Mouse (Mus musculus): ENCODE results near the gene Map2. TPM values are rescaled to one million over a fixed set of nuclear protein-coding genes. Genes with fewer than 3 reads are reported as not detected.

Gene Map2
- polyA plus RNA-seq, 1 experiment from 2014 or later = 355 TPM

DNA sequence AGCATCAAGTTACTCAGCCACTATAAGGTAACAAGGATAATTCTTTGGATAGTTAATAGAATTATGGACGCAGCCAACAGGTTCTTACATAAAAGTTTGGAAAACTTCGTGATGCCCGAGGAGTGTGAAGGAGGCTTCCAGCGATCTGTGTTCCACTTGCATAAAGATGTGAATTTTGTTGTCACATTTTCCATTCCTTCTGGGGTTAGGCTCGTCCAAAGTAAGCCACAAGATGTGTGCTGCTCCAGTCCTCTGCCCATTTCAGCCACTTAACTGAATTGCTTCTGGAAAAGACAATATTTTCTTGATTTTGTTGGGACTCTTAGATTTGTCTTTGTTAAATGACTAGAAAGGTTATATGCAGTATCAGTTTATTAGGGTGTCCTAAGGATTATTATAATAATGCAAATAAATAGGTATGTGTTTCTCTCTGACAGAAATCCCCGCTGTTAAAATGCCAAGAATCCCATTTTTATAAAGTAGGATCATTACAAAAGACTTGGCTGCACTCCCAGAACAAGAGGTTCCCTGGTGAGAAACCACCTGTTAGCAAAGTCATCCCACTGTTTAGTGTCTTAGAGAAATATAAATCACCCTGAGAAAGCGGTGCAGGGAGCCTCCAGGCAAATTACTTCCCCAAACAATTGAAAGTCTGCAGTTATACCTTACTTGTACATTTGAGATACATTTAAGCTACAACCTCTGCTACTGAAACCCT lies 36.2 kb downstream of the Map2 start:
- Histone ChIP-seq H3K9me3 (no peaks in the 10 kb centered on the region), H3K36me3 (no peaks in the 10 kb centered on the region), H3K9ac (no peak overlapping the region), H3K4me3 (no peak overlapping the region), H3K27ac (no peak overlapping the region), H3K27me3 (replicated peaks) (no peaks in the 10 kb centered on the region), H3K4me2 (replicated peaks) (no peak overlapping the region), H3K4me1 (no peaks in the 10 kb centered on the region)
- WGBS = 67% methylated on average over 7 of the region's 7 CpGs
- ATAC-seq (ENCODE audit: low FRiP score, low read depth) = no peak

DNA sequence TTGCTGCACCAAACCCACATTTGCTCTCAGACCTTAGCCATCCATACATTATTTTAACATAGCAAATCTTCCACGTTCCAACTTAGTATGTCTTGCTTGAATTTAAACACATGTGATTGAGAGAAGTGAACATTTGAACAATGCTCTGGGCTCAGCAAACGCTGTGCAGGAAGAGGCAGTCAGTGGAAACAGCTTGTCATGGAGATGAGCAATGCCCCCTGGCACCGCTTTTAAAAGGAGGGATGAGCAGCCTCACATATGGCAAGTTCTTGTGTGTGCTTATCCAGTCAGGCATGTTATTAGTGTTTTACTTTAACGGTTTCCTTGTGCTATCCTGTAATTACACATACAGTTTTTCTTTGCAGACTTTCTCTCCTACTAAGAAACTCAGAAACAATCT lies 46.4 kb downstream of the Map2 start:
- Histone ChIP-seq H3K4me3 (no peak overlapping the region), H3K4me1 (peaks cover 15% of the 10 kb centered on the region), H3K27ac (no peak overlapping the region), H3K27me3 (replicated peaks) (no peaks in the 10 kb centered on the region), H3K4me2 (replicated peaks) (no peak overlapping the region), H3K36me3 (no peaks in the 10 kb centered on the region), H3K9ac (no peak overlapping the region), H3K9me3 (no peaks in the 10 kb centered on the region)
- no peak for ATAC-seq (ENCODE audit: low FRiP score, low read depth)
- WGBS = 57% methylated on average over 4 of the region's 4 CpGs

DNA sequence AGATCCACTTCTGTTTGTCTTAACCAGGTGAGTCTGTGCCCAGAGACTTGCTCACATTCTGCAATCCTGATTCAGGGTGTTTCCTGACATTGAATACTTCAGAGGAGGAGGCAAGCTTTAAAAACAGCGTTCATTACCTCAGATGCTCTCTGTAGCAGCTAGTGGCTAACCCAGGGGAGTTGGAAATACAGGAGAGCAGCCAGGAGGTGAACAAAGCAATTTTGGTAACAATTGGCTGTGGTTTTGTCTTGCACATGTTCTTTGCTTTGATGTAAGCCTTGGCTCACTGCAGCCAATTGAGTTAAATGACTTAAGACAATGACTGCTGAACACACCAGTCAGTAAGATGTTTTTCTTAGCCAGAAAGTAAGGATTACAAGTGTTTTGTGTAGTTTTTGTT lies 48.3 kb downstream of the Map2 start:
- H3K4me1 ChIP-seq = peaks cover 26% of the 10 kb centered on the region
- no peaks in the 10 kb centered on the region for H3K27me3 ChIP-seq (replicated peaks)
- H3K9me3 ChIP-seq = no peaks in the 10 kb centered on the region
- WGBS = 15% methylated on average over 1 of the region's 1 CpGs
- H3K9ac ChIP-seq = no peak overlapping the region
- no peaks in the 10 kb centered on the region for H3K36me3 ChIP-seq
- no peak overlapping the region for H3K4me2 ChIP-seq (replicated peaks)
- H3K4me3 ChIP-seq = no peak overlapping the region
- no peak for ATAC-seq (ENCODE audit: low FRiP score, low read depth)
- H3K27ac ChIP-seq = no peak overlapping the region

DNA sequence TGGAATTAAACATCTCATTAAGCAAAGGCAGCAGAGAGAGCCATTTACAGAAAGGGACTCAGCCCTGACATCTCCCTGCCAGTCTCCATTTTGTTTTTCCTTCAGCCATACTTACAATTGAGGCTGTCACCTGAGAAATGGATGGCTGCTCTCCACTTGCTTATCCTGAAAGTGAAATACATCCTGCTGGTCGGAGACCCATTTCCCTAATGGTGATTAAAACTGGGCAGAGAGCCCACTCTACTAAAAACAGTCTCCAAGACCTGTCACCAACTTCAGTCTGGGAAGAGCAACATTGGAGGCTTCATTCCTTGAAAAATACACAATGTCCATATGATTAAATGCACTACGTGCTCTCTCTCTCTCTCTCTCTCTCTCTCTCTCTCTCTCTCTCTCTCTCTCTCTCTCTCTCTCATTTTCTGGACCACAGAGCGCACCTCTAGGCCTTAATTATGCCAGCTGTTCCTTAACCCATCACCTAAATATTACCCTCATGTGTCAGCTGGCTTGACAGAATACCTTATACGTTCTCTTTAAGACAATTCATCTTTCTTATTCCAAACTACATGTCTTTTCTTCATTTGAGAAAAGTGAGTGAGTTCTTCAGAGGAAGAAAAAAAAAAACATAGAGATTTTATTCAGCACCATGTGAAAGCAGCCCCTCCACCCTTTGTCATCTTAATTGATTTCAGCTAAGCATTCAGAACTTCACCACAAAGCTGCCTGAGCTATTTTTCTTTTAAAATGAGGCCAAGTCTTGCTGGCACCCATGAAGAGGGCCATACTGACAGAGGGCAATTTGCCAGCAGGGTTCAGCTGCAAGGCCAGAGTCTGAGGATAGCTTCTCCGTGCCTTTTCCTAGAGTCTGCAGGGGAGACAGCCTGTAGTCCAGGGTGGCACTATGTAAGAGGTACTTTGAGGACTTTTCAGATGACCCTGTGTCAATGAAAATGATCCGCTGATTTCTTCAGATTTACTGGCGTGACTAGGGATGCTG lies 51.6 kb downstream of the Map2 start:
- peaks cover 22% of the 10 kb centered on the region for H3K4me1 ChIP-seq
- H3K27me3 ChIP-seq (replicated peaks) = no peaks in the 10 kb centered on the region
- H3K9me3 ChIP-seq = no peaks in the 10 kb centered on the region
- peak; percentile 57; the same call in 1 of the 2 replicates for ATAC-seq (ENCODE audit: low FRiP score, low read depth)
- H3K9ac ChIP-seq = no peak overlapping the region
- H3K4me2 ChIP-seq (replicated peaks) = no peak overlapping the region
- no peak overlapping the region for H3K27ac ChIP-seq
- 53% methylated on average over 7 of the region's 7 CpGs for WGBS
- no peaks in the 10 kb centered on the region for H3K36me3 ChIP-seq
- H3K4me3 ChIP-seq = no peak overlapping the region

DNA sequence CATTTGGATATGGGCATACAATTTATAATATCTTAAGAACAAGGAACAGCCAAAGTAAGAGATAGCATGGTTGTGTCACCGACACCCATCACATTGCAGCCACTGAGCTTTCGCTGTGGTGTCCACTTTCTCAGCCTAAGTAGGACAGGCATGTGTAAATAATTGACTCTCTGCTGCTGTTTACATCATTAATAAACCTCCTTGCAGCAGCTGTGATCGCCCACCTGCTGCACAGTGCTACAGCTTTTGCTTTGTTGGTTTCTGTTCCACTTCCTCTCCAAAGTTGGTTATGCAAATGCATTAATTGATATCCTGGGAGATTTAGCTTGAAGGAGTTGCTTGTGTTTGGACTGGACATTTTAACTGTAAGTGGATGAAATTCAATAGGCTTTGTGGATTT lies 53.1 kb downstream of the Map2 start:
- no peak overlapping the region for H3K27ac ChIP-seq
- H3K9ac ChIP-seq = no peak overlapping the region
- no peaks in the 10 kb centered on the region for H3K27me3 ChIP-seq (replicated peaks)
- H3K36me3 ChIP-seq = no peaks in the 10 kb centered on the region
- no peak overlapping the region for H3K4me2 ChIP-seq (replicated peaks)
- no peaks in the 10 kb centered on the region for H3K9me3 ChIP-seq
- H3K4me1 ChIP-seq = peaks cover 22% of the 10 kb centered on the region
- ATAC-seq (ENCODE audit: low FRiP score, low read depth) = no peak
- H3K4me3 ChIP-seq = no peak overlapping the region
- WGBS = 72% methylated on average over 3 of the region's 3 CpGs

DNA sequence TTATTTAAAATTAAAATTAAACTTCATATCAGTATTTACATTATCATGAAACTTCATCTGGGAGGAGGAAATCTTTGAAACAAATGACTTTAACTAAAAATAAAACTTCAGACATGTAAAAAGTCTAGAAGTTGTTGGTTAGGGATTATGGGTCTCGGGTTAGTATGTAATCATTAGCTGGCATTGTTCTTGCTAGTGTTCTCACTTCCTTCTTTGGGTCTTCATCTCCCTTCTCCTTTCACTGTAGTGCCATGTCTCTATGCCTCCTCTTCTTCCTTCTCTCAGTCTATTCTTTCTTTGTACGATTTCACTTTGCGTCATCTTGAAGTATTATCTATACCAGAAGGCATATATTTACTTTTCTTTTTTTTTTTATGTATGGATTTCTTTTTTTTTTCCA lies 55.3 kb downstream of the Map2 start:
- Histone ChIP-seq H3K27ac (no peak overlapping the region), H3K27me3 (replicated peaks) (no peaks in the 10 kb centered on the region), H3K36me3 (no peaks in the 10 kb centered on the region), H3K9me3 (no peaks in the 10 kb centered on the region), H3K4me3 (no peak overlapping the region), H3K4me2 (replicated peaks) (no peak overlapping the region), H3K4me1 (peaks cover 22% of the 10 kb centered on the region), H3K9ac (no peak overlapping the region)
- WGBS = 92% methylated on average over 3 of the region's 3 CpGs
- no peak for ATAC-seq (ENCODE audit: low FRiP score, low read depth)

DNA sequence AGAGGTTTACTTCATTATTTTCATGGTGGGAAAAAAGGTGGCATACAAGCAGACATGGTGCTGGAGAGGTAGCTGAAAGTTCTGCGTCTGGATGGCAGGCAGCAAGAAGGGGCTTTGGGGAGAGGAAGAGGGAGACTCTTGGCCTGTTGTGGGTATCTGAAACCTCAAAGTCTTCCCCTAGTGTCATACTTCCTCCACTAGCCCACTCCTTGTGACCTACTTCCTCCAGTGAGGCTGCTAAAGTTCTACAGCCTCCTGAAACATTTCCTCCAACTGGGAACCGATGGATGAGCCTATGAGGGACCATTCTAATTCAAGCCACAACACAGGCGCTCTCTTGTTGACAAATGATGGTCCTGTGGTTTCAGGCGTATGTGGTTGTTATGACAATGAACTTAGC lies 56.9 kb downstream of the Map2 start:
- no peak for ATAC-seq (ENCODE audit: low FRiP score, low read depth)
- peaks cover 9% of the 10 kb centered on the region; the same call in 1 of the 2 replicates for H3K4me1 ChIP-seq
- no peak overlapping the region for H3K4me2 ChIP-seq (replicated peaks)
- H3K27me3 ChIP-seq (replicated peaks) = no peaks in the 10 kb centered on the region
- H3K4me3 ChIP-seq = no peak overlapping the region
- no peaks in the 10 kb centered on the region for H3K9me3 ChIP-seq
- H3K36me3 ChIP-seq = no peaks in the 10 kb centered on the region
- 87% methylated on average over 4 of the region's 4 CpGs for WGBS
- H3K27ac ChIP-seq = no peak overlapping the region
- no peak overlapping the region for H3K9ac ChIP-seq

DNA sequence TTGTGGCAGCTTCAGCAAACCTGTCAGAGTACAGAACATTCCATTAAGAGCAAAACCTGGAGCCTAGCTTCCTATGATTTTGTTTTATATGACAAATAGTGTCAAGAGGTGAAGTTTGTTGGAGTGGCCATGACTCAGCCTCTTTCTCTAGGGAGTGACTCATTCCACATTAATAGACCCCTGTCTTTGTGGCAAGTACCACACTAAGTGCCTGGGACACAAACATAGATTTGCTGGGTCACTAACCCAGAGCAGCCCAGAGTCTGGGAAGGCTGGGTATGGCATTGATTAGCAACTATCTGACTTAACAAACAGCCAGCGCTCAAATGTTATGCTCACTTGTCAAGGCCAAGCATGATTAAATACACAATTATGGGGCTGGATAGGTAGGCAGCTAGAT lies 69.8 kb downstream of the Map2 start:
- Histone ChIP-seq H3K4me1 (peaks cover 7% of the 10 kb centered on the region; the same call in 1 of the 2 replicates), H3K9me3 (no peaks in the 10 kb centered on the region), H3K4me2 (replicated peaks) (no peak overlapping the region), H3K9ac (no peak overlapping the region), H3K4me3 (no peak overlapping the region), H3K27ac (no peak overlapping the region), H3K27me3 (replicated peaks) (no peaks in the 10 kb centered on the region), H3K36me3 (no peaks in the 10 kb centered on the region)
- 67% methylated on average over 1 of the region's 1 CpGs for WGBS
- ATAC-seq (ENCODE audit: low FRiP score, low read depth) = no peak

DNA sequence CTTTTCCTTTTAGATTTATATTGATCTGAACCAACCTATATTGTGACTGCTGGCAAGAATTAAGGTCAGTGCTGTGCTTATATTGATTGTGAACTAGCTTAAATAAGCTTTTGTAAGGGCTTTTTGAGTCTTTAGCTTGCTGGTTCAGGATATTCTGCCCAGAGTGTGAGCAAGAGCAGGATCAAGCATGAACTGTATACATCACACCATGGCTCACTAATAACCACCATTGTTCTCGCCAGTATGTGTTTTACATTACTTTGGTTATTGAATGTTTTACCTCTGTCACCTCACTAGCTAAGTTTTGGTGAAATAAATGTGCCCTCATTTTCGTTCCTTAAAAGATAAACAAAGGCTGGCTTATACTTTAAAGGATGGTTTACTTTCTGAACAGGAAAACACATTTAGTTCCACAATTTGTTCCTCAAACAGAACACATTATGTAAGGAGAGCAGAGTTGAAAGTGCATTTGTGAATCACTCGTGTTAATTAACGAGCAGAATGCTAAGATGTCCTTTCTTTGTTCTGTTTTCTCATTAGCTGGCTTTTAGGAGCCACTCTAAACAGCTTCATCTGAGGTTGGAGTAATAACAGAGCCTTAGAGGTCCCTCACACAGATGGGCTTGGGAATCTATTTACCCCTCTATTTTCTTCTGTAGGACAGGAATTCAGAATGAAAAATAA lies 76.7 kb downstream of the Map2 start:
- WGBS = 31% methylated on average over 4 of the region's 4 CpGs
- H3K4me1 ChIP-seq = peaks cover 17% of the 10 kb centered on the region
- ATAC-seq (ENCODE audit: low FRiP score, low read depth) = no peak
- H3K36me3 ChIP-seq = no peaks in the 10 kb centered on the region
- H3K4me2 ChIP-seq (replicated peaks) = no peak overlapping the region
- no peaks in the 10 kb centered on the region for H3K9me3 ChIP-seq
- H3K9ac ChIP-seq = no peak overlapping the region
- H3K27ac ChIP-seq = no peak overlapping the region
- no peak overlapping the region for H3K4me3 ChIP-seq
- no peaks in the 10 kb centered on the region for H3K27me3 ChIP-seq (replicated peaks)

DNA sequence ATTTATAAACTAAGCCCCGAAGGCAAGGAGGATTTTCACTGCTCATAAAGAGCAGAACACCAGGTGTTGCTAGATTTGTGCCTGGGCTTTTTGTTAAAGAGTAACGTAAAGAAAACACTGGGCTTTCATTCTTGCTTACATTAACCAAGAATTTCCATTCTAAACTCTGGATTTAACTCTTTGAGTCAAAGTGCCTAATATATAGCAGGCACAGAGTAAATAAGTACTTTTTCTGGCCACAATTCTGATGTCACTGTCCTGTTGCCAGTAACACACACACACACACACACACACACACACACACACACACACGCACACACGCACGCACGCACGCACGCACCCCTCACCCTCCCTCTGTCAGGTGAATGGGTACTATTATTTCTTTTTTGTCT lies 77.3 kb downstream of the Map2 start:
- H3K9ac ChIP-seq = no peak overlapping the region
- WGBS = 69% methylated on average over 8 of the region's 8 CpGs
- H3K4me2 ChIP-seq (replicated peaks) = no peak overlapping the region
- H3K27me3 ChIP-seq (replicated peaks) = no peaks in the 10 kb centered on the region
- peaks cover 12% of the 10 kb centered on the region for H3K4me1 ChIP-seq
- H3K27ac ChIP-seq = no peak overlapping the region
- no peaks in the 10 kb centered on the region for H3K36me3 ChIP-seq
- H3K9me3 ChIP-seq = no peaks in the 10 kb centered on the region
- no peak overlapping the region for H3K4me3 ChIP-seq
- no peak for ATAC-seq (ENCODE audit: low FRiP score, low read depth)

DNA sequence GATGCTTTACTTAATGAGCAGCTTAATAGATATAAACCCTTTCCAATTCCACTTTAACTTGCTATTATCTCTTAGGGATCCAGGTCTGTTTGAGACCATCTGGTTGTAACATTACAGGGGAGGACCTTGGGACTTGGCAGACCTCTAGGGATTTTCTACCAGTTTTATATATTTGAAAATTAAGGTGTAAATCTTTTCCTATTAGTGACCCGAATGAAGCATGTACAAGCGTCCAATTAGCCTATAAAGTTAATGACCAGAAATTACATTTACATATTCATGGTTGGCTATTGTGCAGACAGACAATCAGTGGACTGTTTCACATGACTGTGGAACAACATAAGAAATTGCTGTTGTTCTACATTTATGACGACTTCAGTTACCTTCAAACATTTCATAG lies 88.1 kb downstream of the Map2 start:
- Histone ChIP-seq H3K9ac (no peak overlapping the region), H3K4me1 (peaks cover 10% of the 10 kb centered on the region), H3K36me3 (no peaks in the 10 kb centered on the region), H3K4me3 (no peak overlapping the region), H3K27ac (no peak overlapping the region), H3K9me3 (no peaks in the 10 kb centered on the region), H3K27me3 (replicated peaks) (no peaks in the 10 kb centered on the region), H3K4me2 (replicated peaks) (no peak overlapping the region)
- peak; percentile 72 for ATAC-seq (ENCODE audit: low FRiP score, low read depth)
- 35% methylated on average over 3 of the region's 3 CpGs for WGBS
